Mouse (Mus musculus) ES-Bruce4 (cell line): ENCODE results near the gene Trmt1.

Experiments used
- CTCF ChIP-seq: IDR thresholded peaks from one replicate; pipeline ENCODE4 v1.8.1; 2011; ENCODE audit warnings: low read depth, low read length
- EP300 ChIP-seq: IDR thresholded peaks from 2 replicates; pipeline ENCODE4 v1.6.1; 2011; ENCODE audit warnings: low read depth, low read length; ENCODE audit not compliant: insufficient read depth

DNA sequence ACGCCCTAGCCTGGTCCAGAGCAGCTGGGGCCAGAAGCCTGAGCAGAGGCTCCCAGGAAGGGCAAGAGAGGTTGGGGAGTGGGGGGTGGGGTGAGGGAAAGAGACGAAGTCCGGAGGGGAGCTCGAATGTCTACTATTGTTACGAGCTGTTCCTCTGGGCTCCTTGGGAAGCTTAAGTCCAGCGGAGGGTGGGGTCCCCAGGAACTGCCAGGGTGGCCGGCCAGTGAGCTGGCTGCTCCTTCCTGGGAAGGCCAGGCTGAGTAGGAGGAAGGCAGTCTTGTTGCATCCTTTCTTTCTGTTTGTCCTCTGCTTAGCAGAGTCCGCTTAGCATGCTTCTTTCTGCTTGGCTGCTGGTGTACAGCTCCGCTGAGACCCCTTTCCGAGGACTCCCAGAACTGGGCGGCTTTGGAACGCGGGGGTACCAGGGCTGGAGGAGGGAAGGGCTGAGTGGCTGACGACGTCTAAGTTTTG is 22.0 kb downstream of the Trmt1 start:
- TF ChIP-seq EP300 = no peak
- TF ChIP-seq CTCF = no peak
